Mouse (Mus musculus) CD4-positive, CD25-positive, alpha-beta regulatory T cell, adult 9 weeks (primary cell): ENCODE results near the gene Olfr1377. TPM values are rescaled to one million over a fixed set of nuclear protein-coding genes. Genes with fewer than 3 reads are reported as not detected.

ENCODE experiments used
- polyA plus RNA-seq: library from polyadenylated mRNA; unstranded; fragments of 100-300 nt; shearing (Covaris generic); gene quantifications from one replicate; pipeline ENCODE4 v1.2.1, GENCODE M21; 2017

The Olfr1377 gene
- polyA plus RNA-seq = not detected

GRCm38 (mm10) chr11:50981667-50982066 is at the start of gene Olfr1377:
Olfr1377 (plus strand) TSS chr11:50981967.

GRCm38 (mm10) chr11:50943506-50943905 is 38.3 kb upstream of the Olfr1377 start, which contains the start of gene 4933414I15Rik:
4933414I15Rik (minus strand) TSS chr11:50943765.

GRCm38 (mm10) chr11:50953665-50954064 is 28.1 kb upstream of the Olfr1377 start, which contains the start of gene Prop1:
Prop1 (minus strand) TSS chr11:50953765.

GRCm38 (mm10) chr11:50966230-50966629 is 15.5 kb upstream of the Olfr1377 start, which contains the start of gene Olfr1378:
Olfr1378 (plus strand) TSS chr11:50966530.

GRCm38 (mm10) chr11:51003296-51003695 is 21.5 kb downstream of the Olfr1377 start, which contains the start of gene Olfr51:
Olfr51 (plus strand) TSS chr11:51003596.

GRCm38 (mm10) chr11:51013936-51014335 is 32.2 kb downstream of the Olfr1377 start, which contains the start of gene Olfr54:
Olfr54 (plus strand) TSS chr11:51014236.

Other genes with a start within 250 kb of the Olfr1377 start
- gene Zfp354c, start 154.2 kb upstream of the Olfr1377 start, polyA plus RNA-seq = 5.2 TPM
- not detected for gene Zfp879, start 140.4 kb upstream of the Olfr1377 start, polyA plus RNA-seq
- 0.14 TPM for gene Grm6, start 131.3 kb upstream of the Olfr1377 start, polyA plus RNA-seq
- gene Zfp454, start 94.3 kb upstream of the Olfr1377 start, polyA plus RNA-seq = not detected
- 2.6 TPM for gene Zfp2, start 65.8 kb upstream of the Olfr1377 start, polyA plus RNA-seq
- not detected for gene Zfp354b, start 50.3 kb upstream of the Olfr1377 start, polyA plus RNA-seq
- not detected for gene 4933414I15Rik, start 38.2 kb upstream of the Olfr1377 start, polyA plus RNA-seq
- gene Prop1, start 28.2 kb upstream of the Olfr1377 start, polyA plus RNA-seq = not detected
- gene Olfr1378, start 15.4 kb upstream of the Olfr1377 start, polyA plus RNA-seq = not detected
- gene Olfr51, start 21.6 kb downstream of the Olfr1377 start, polyA plus RNA-seq = not detected
- not detected for gene Olfr54, start 32.3 kb downstream of the Olfr1377 start, polyA plus RNA-seq
- gene Olfr1375, start 66.1 kb downstream of the Olfr1377 start, polyA plus RNA-seq = not detected
- gene Zfp354a, start 77.3 kb downstream of the Olfr1377 start, polyA plus RNA-seq = not detected
- not detected for gene Gm12569, start 238.5 kb downstream of the Olfr1377 start, polyA plus RNA-seq